8 mouse cellular contexts compared by ENCODE assay signal in the genomic region with DNA sequence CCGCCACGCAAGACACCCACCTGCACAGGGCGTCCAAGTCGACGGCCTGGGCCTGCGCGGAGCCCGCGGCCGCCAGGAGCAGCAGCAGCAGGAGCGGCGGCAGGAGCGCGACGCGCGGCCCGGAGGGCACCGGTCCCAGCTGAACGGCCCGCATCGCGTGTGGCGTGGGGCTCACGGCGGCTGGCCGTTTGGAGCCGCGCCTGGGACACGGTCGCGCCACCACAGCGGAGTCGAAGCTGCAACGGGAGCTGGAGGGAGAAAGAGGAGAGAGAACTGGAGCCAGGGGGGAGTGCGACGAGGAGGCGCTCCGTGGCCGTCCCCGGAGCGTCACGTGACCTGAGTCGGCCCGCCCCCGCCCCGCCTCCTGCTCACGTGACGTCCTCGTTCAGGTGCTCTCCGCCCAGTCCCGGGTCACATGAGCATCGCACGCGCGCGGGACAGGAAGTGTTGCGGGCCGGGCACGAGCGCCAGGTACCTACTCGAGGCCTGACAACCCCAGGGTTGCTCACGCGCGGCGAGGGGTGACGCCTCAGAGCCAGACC. TPM values are rescaled to one million over a fixed set of nuclear protein-coding genes. Genes with fewer than 3 reads are reported as not detected.
DNase-seq lines count a peak whose midpoint lies in the region; ATAC-seq and TF ChIP-seq lines count a peak whose summit lies in the region.

A gene (minus strand): TSS at position 285 of the 542 bp plus-strand sequence.

- peak; percentile 66; the same call in 1 of the 2 replicates for TF ChIP-seq POLR2A in olfactory bulb, adult 2 months (IDR thresholded peaks at IDR 0.05; ENCODE audit: insufficient read depth, low read depth, low read length)

- H3K9me3 ChIP-seq in forebrain, postnatal 0 days (ENCODE audit: low read length), result no peaks in the 10 kb centered on the region
- H3K9me3 ChIP-seq in lung, embryonic 14.5 days (ENCODE audit: low read depth, low read length), result peaks cover 4% of the 10 kb centered on the region; the same call in 1 of the 2 replicates

- H3K9ac ChIP-seq in forebrain, postnatal 0 days, result peak within 1 kb of the TSS; percentile 78
- peak within 1 kb of the TSS; percentile 94 for H3K9ac ChIP-seq in lung, embryonic 14.5 days

- peaks cover 14% of the 10 kb centered on the region for H3K4me1 ChIP-seq in forebrain, postnatal 0 days (ENCODE audit: insufficient read depth)
- H3K4me1 ChIP-seq in lung, embryonic 14.5 days (ENCODE audit: insufficient read depth), result peaks cover 3% of the 10 kb centered on the region; the same call in 1 of the 2 replicates
- peaks cover 6% of the 10 kb centered on the region; the same call in 1 of the 2 replicates for H3K4me1 ChIP-seq in olfactory bulb, adult 2 months (ENCODE audit: control insufficient read depth, insufficient read depth, low read length)

- TF ChIP-seq CTCF in forebrain, postnatal 0 days (IDR thresholded peaks at IDR 0.05; ENCODE audit: low read depth), result 0 out of 2 replicates have a peak, but pooled peaks have one; percentile 24
- no peak for TF ChIP-seq CTCF in lung, embryonic 14.5 days (IDR thresholded peaks at IDR 0.05; ENCODE audit: low read depth)
- TF ChIP-seq CTCF in olfactory bulb, adult 2 months (IDR thresholded peaks at IDR 0.05; ENCODE audit: insufficient read depth, low read depth, low read length), result no peak

- 5% methylated on average over 59 of the region's 67 CpGs for WGBS in forebrain, postnatal 0 days
- 41% methylated on average over 67 of the region's 67 CpGs for WGBS in lung, embryonic 14.5 days
- 4% methylated on average over 67 of the region's 67 CpGs for WGBS in olfactory bulb, adult 2 months

- peak; percentile 92 for DNase-seq in ES-CJ7 (ENCODE audit: low read depth, low spot score)
- DNase-seq in cerebellum, adult 18-20 months, result peak; percentile 82 to 83
- peak; percentile 93 for DNase-seq in forebrain, postnatal 0 days
- DNase-seq in heart, postnatal 4 days, result peak; percentile 80
- peak; percentile 78 to 81 for DNase-seq in layer of hippocampus, adult 8-10 months (ENCODE audit: low spot score in 2 of 2)
- DNase-seq in lung, embryonic 14.5 days, result peak; percentile 87
- DNase-seq in thymus, adult 18-20 months, result peak; percentile 76 to 80

- no peaks in the 10 kb centered on the region; the same call in 1 of the 2 replicates for H3K27me3 ChIP-seq in forebrain, postnatal 0 days (ENCODE audit: insufficient read depth, low read length)
- H3K27me3 ChIP-seq in lung, embryonic 14.5 days (ENCODE audit: insufficient read depth, low read length), result no peaks in the 10 kb centered on the region

- peak; percentile 95 for ATAC-seq in forebrain, postnatal 0 days
- peak; percentile 82 for ATAC-seq in lung, embryonic 14.5 days (ENCODE audit: insufficient read depth)

- H3K4me3 ChIP-seq in forebrain, postnatal 0 days (ENCODE audit: low read depth, low read length), result peak within 1 kb of the TSS; percentile 86
- H3K4me3 ChIP-seq in lung, embryonic 14.5 days (ENCODE audit: low read depth, low read length), result peak within 1 kb of the TSS; percentile 71
- H3K4me3 ChIP-seq in olfactory bulb, adult 2 months (ENCODE audit: insufficient read depth, low read depth, low read length), result peak within 1 kb of the TSS; percentile 83

- no peaks in the 10 kb centered on the region for H3K36me3 ChIP-seq in forebrain, postnatal 0 days (ENCODE audit: insufficient read depth)
- H3K36me3 ChIP-seq in lung, embryonic 14.5 days (ENCODE audit: insufficient read depth), result peaks cover 71% of the 10 kb centered on the region

- peak within 1 kb of the TSS; percentile 79 for H3K27ac ChIP-seq in forebrain, postnatal 0 days (ENCODE audit: low read depth, low read length)
- peak within 1 kb of the TSS; percentile 91 for H3K27ac ChIP-seq in lung, embryonic 14.5 days (ENCODE audit: low read depth)
- H3K27ac ChIP-seq in olfactory bulb, adult 2 months (ENCODE audit: insufficient read depth, low read depth, low read length), result peak within 1 kb of the TSS; percentile 23; the same call in 1 of the 2 replicates

- H3K4me2 ChIP-seq in forebrain, postnatal 0 days (ENCODE audit: low read depth), result peak within 1 kb of the TSS; percentile 78
- peak within 1 kb of the TSS; percentile 55 for H3K4me2 ChIP-seq in lung, embryonic 14.5 days

RNA-seq across cellular contexts. Expression of the gene that starts here (rescaled TPM):
- total RNA-seq in forebrain, postnatal 0 days (2014; rRNA removed), result 27.2 and 36.0 TPM in 2 replicates
- 3.0 and 4.6 TPM in 2 replicates for polyA plus RNA-seq in forebrain, postnatal 0 days (2015; fragmentation: Nextera tagmentation; extraction: Ambion mirVana)
- total RNA-seq in heart, postnatal 4 days (2021), result 100 to 1,000 TPM; 318 TPM
- total RNA-seq in layer of hippocampus, adult 8-10 months (2022), result 10 to 100 TPM; 26.5 to 31.7 (median 27.7) TPM
- polyA plus RNA-seq in lung, embryonic 14.5 days (2014; fragmentation: Nextera tagmentation; extraction: Ambion mirVana), result 86.6 and 87.0 TPM in 2 replicates
- polyA plus RNA-seq in olfactory bulb, adult 2 months (2012; ENCODE audit: insufficient read depth, insufficient read length, low replicate concordance, missing spikeins), result 51.4 TPM in 1 of 2 replicates, not detected in the other

Comparison
In these comparisons a context has a peak if more than half of its experiments do, and no peak if none do; other contexts are left out.
1. Peak in every context shown above with its lines: DNase-seq, ATAC-seq, H3K4me3 ChIP-seq and H3K27ac ChIP-seq.
2. H3K27ac ChIP-seq: peak in every context shown above with its lines; median percentile 91 in lung, embryonic 14.5 days; 79 in forebrain, postnatal 0 days; 23 in olfactory bulb, adult 2 months.